Mouse (Mus musculus) neural tube, embryonic 11.5 days (tissue): Measurements from ENCODE around the gene Chat. TPM values are rescaled to one million over a fixed set of nuclear protein-coding genes. Genes with fewer than 3 reads are reported as not detected.
A peak's percentile ranks its signal among the peaks of the same experiment; 100 is the strongest.

ENCODE experiments used
- ATAC-seq: fragments of 200-750 bp; cut with Nextera tagmentation; 2 replicates; pipeline ENCODE4 v1.8.0; 2017; ENCODE audit warnings: moderate number of reproducible peaks, mild to moderate bottlenecking, moderate TSS enrichment, moderate library complexity; ENCODE audit not compliant: insufficient read depth, low FRiP score, low TSS enrichment
- DNase-seq: peaks from one replicate; pipeline ENCODE4 v3.0.0-alpha.2; 2015; ENCODE audit warnings: low spot score
- H3K27ac ChIP-seq: fragments of 300-500 bp; sonication (generic); 2 replicates; pipeline ENCODE4 v1.5.1; 2014; ENCODE audit warnings: low read depth, mild to moderate bottlenecking, low read length
- H3K27me3 ChIP-seq: fragments of 300-500 bp; sonication (generic); 2 replicates; pipeline ENCODE4 v1.6.1; 2014; ENCODE audit warnings: mild to moderate bottlenecking, low read length, mixed read lengths; ENCODE audit not compliant: control insufficient read depth, insufficient read depth
- H3K36me3 ChIP-seq: fragments of 300-500 bp; sonication (generic); 2 replicates; pipeline ENCODE4 v1.6.1; 2014; ENCODE audit warnings: mild to moderate bottlenecking, low read length, moderate library complexity, mixed read lengths; ENCODE audit not compliant: control insufficient read depth, insufficient read depth
- H3K4me1 ChIP-seq: fragments of 300-500 bp; sonication (generic); 2 replicates; pipeline ENCODE4 v1.6.1; 2014; ENCODE audit warnings: low read length, mixed read lengths; ENCODE audit not compliant: control insufficient read depth, insufficient read depth
- H3K4me2 ChIP-seq: fragments of 300-500 bp; sonication (generic); 2 replicates; pipeline ENCODE4 v1.6.1; 2014; ENCODE audit warnings: low read depth, mild to moderate bottlenecking, moderate library complexity
- H3K4me3 ChIP-seq: fragments of 300-500 bp; sonication (generic); 2 replicates; pipeline ENCODE4 v1.5.1; 2014; ENCODE audit warnings: low read depth, low read length
- H3K9ac ChIP-seq: fragments of 300-500 bp; sonication (generic); 2 replicates; pipeline ENCODE4 v1.6.1; 2014; ENCODE audit warnings: mild to moderate bottlenecking, low read length
- H3K9me3 ChIP-seq: fragments of 300-500 bp; sonication (generic); 2 replicates; pipeline ENCODE4 v1.6.1; 2016; ENCODE audit warnings: low read length; ENCODE audit not compliant: control insufficient read depth
- WGBS: fragments of 180-500 bp; shearing (Covaris S2); extraction: QIAGEN DNeasy Blood & Tissue Kit; methylation state at CpG from one replicate; pipeline ENCODE4 v1.1.7; 2014; 5-methylcytosine and 5-hydroxymethylcytosine counted together
- polyA plus RNA-seq: library from polyadenylated mRNA; unstranded; fragments of >200 nt; fragmentation: Nextera tagmentation; extraction: Ambion mirVana; gene quantifications from 2 replicates; pipeline ENCODE4 v1.2.1, GENCODE M21; 2014

Chat gene
- polyA plus RNA-seq, 1 experiment from 2014 or later = 4.2 TPM

DNA sequence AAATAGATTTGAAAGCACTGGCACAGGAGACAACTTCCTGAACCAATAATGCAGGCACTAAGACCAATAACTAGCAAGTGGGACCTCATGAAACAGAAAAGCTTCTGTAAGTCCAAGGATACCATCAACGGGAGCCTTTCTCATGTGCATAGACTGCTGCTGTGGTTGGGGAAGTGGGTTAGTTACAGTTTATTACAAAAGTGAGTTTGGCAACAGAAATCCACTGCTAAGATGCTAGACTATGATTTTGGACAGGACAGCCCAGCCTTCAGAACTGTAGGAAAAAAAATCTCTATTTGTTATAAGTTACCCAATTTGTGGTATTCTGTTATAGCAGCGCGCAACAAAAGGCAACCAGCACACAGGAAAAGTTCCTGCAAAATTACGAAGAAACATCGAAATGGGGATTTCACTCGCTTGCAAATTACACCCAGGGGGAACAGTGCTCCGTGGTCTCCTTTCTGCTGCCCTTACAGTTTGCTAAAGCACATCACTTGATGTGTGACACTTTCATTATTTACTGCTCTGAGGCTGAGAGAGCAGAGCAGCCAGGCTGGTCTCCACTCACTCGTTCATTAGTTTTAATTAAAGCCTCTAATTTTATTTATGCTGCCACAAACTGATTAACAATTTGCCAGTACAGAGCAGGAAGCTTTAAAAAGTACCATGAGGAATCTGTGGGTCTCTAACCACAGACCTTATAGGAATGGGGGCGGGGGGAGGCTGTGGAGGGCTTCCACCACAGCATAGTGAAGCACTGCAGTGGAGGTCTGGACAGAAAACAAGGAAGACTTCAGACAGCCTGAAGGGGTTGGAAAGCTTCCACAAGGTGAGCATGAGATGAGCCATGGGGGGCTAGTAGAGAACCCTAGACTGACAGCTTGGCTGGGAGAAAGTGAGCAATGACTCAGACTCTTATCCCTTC is 37.2 kb upstream of the Chat start:
- H3K4me3 ChIP-seq = no peak overlapping the region
- WGBS = 75% methylated on average over 9 of the region's 9 CpGs
- H3K27me3 ChIP-seq = no peaks in the 10 kb centered on the region
- no peaks in the 10 kb centered on the region for H3K36me3 ChIP-seq
- DNase-seq (no peak), ATAC-seq (no peak)
- H3K9ac ChIP-seq = no peak overlapping the region
- H3K9me3 ChIP-seq = no peaks in the 10 kb centered on the region
- no peaks in the 10 kb centered on the region for H3K4me1 ChIP-seq
- H3K27ac ChIP-seq = no peak overlapping the region
- H3K4me2 ChIP-seq = no peak overlapping the region

DNA sequence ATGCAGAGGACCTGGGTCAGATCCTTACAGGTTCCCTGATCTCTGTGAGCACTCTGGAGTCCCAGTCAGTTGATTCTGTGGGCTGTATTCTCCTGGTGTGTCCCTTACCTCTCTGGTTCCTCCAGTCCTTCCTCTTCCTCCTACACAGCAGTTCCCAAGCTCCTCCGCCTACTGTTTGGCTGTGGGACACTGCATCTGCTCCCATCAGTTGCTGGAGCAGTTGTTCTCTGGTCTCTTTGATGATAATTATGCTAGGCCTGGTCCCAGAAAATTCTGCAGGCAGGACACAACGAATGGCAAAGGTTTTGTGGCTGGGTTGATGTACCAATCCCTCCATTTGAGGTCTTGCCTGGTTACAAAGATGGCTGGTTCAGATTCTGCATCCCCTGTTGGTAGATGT is 35.5 kb upstream of the Chat start:
- Histone ChIP-seq H3K9me3 (no peaks in the 10 kb centered on the region), H3K4me3 (no peak overlapping the region), H3K9ac (no peak overlapping the region), H3K4me1 (no peaks in the 10 kb centered on the region), H3K36me3 (no peaks in the 10 kb centered on the region), H3K27ac (no peak overlapping the region), H3K27me3 (no peaks in the 10 kb centered on the region), H3K4me2 (no peak overlapping the region)
- WGBS = 79% methylated on average over 2 of the region's 2 CpGs
- ATAC-seq (no peak), DNase-seq (no peak)

DNA sequence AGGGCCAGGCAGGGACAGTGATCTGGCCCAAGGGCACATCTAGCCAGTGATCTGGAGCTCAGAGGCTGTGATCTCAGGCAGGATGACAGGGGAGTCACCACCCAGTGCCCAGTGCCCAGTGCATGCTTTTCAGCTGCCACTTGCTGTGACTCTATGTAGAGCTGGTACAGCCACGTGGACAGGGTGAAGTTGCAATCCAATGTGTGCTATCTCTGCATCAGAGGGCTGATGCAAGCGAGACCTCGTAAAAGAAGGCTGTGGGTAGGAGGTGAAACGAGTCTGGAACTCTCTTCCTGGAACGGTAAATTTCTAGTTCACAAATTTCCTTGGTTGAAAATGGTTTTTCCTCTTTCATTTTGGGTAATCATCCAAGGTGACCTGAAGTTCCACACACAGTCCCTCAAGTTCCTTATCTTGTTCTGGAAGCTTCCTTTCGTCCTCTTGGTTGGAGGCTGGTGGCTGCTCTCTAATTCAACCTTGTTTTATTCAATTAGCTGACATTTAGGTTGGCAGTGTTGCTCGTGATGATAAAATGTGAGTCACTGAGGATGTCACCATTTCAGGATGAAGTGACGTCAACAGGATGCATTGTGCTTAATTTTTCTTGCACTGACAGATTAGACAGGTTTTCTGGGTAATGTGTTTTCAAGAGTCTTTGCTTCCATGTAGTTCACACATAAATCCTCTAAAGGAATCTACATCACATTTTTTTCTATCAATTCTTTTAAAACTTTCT is 30.5 kb upstream of the Chat start:
- H3K4me3 ChIP-seq = no peak overlapping the region

DNA sequence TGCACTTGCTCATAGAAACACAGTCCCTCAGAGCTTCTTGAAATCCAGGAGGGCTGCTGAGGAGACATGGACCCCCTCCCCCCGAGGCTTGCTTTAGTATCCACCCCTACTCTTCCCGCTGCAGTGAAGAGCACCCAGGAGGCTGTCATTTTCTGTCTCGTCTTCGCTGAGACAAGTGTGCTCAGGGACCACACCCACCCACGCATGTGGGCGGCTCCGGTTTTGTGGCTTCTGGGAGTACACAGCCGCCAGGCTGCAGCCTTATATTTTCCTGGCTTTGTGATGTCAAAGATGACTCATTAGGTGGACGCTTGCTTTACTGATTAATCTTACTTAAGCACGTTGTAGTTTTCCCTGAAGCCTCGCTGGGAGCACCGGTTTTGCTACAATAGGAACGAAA is 26.7 kb upstream of the Chat start:
- 29% methylated on average over 13 of the region's 13 CpGs for WGBS
- H3K4me2 ChIP-seq = no peak overlapping the region
- no peak overlapping the region for H3K4me3 ChIP-seq
- no peak overlapping the region for H3K27ac ChIP-seq
- no peaks in the 10 kb centered on the region for H3K36me3 ChIP-seq
- DNase-seq (peak; percentile 28), ATAC-seq (no peak)
- no peaks in the 10 kb centered on the region for H3K27me3 ChIP-seq
- H3K4me1 ChIP-seq = no peaks in the 10 kb centered on the region
- H3K9me3 ChIP-seq = no peaks in the 10 kb centered on the region
- H3K9ac ChIP-seq = no peak overlapping the region; the same call in 1 of the 2 replicates

More for the DNA sequence above, 30.5 kb upstream of the Chat start:
- Histone ChIP-seq H3K36me3 (no peaks in the 10 kb centered on the region), H3K27ac (no peak overlapping the region), H3K4me1 (no peaks in the 10 kb centered on the region), H3K4me2 (no peak overlapping the region), H3K9me3 (no peaks in the 10 kb centered on the region), H3K27me3 (no peaks in the 10 kb centered on the region), H3K9ac (no peak overlapping the region)
- ATAC-seq (no peak), DNase-seq (no peak)
- 82% methylated on average over 8 of the region's 8 CpGs for WGBS

DNA sequence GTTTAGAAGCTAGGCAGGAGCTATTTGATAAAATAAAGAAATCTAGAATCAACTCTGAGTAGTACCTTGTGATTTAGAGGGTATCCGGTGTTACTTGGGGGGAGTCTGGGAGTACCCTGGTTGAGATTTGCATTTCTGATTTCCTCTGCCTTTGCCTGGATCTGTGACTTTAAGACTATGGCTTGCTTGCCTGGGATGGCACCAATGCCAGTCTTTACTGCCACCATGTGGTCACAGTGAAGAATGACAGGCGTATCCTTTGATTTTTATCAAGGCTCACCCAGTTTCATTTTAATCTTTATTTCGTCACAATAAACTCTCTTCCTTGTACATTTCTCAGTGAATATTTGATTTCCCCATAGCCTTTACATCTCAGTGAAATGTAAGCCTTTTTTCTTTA is 16.3 kb upstream of the Chat start:
- no peaks in the 10 kb centered on the region for H3K4me1 ChIP-seq
- no peaks in the 10 kb centered on the region for H3K9me3 ChIP-seq
- H3K9ac ChIP-seq = no peak overlapping the region
- WGBS = 8% methylated on average over 3 of the region's 3 CpGs
- no peak overlapping the region for H3K4me3 ChIP-seq
- peak; percentile 23 for DNase-seq
- no peaks in the 10 kb centered on the region for H3K36me3 ChIP-seq
- H3K27me3 ChIP-seq = no peaks in the 10 kb centered on the region
- no peak overlapping the region for H3K27ac ChIP-seq
- ATAC-seq = no peak
- H3K4me2 ChIP-seq = no peak overlapping the region

DNA sequence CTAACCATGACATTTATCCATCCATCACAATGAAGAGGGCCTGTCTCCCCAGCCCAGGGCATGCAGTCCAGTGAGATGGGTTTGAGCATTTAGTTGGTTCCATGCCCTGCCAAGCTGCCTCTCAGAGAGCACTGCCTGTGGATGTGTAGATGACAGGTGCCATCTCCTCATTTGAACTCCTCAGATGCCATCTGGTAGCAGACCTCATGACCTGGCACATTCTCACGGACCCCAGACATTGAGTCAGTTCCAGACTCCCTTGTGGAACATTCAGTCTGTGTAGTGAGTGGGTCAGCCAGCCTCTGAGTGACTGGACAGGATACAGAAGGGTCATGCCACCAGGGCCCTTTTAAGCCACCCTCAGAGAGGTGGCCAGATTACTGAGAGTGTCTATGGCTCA is 11.8 kb upstream of the Chat start:
- Histone ChIP-seq H3K9me3 (no peaks in the 10 kb centered on the region), H3K9ac (no peak overlapping the region), H3K27ac (no peak overlapping the region), H3K4me3 (no peak overlapping the region), H3K27me3 (no peaks in the 10 kb centered on the region), H3K36me3 (no peaks in the 10 kb centered on the region), H3K4me1 (no peaks in the 10 kb centered on the region), H3K4me2 (no peak overlapping the region)
- DNase-seq (no peak), ATAC-seq (no peak)
- WGBS = 74% methylated on average over 1 of the region's 1 CpGs

DNA sequence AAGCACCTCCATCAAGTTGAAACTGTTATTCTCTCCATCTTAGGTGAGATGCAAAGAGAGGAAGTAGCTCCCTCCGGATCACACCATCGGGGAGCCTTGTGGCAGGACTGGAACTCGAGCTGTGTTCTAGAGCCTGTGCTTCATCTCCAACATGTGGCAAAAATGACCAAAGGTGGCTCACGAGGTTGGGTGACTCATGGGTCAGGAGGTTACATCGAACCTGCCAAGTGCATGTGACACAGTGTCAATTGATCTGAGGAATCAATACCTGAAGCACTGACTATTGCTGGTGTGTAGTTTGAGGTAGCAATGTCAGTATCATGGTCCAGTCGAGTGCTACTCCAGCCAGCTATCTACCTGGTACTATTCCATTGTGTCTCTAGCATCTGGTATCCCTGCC is 10.8 kb upstream of the Chat start:
- H3K27ac ChIP-seq = no peak overlapping the region
- no peak overlapping the region for H3K4me3 ChIP-seq
- ATAC-seq = no peak
- 82% methylated on average over 6 of the region's 6 CpGs for WGBS
- H3K9me3 ChIP-seq = no peaks in the 10 kb centered on the region
- H3K4me2 ChIP-seq = no peak overlapping the region
- DNase-seq = no peak
- no peaks in the 10 kb centered on the region for H3K36me3 ChIP-seq
- no peaks in the 10 kb centered on the region for H3K4me1 ChIP-seq
- no peak overlapping the region for H3K9ac ChIP-seq
- H3K27me3 ChIP-seq = no peaks in the 10 kb centered on the region

DNA sequence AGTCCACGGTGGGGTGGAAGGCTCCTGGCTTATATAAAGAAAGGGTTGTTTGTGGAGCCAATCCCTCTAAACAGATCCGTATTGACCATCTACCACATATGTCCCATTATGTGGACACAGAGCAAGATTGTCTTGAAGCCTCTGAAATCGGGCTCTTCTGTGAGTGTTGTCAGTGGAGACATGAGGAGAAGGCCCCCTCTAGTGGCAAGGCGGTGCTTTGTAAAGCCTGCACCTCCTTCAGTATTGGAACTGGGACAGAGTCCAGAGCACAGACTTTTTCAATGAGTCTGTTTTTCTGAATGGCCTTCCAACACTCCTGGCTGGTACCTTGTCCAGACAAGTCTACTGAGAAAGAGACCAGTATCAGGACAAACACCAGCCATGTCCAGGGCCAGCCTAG is 7.2 kb upstream of the Chat start:
- H3K36me3 ChIP-seq = no peaks in the 10 kb centered on the region
- no peak overlapping the region for H3K4me2 ChIP-seq
- DNase-seq (peak; percentile 75), ATAC-seq (peak; percentile 41; the same call in 1 of the 2 replicates)
- no peaks in the 10 kb centered on the region for H3K9me3 ChIP-seq
- no peak overlapping the region for H3K27ac ChIP-seq
- no peak overlapping the region for H3K4me3 ChIP-seq
- H3K27me3 ChIP-seq = no peaks in the 10 kb centered on the region
- H3K9ac ChIP-seq = no peak overlapping the region
- H3K4me1 ChIP-seq = no peaks in the 10 kb centered on the region
- WGBS = 9% methylated on average over 4 of the region's 4 CpGs
